ENCODE assay signal across 8 mouse cellular contexts in the genomic region with DNA sequence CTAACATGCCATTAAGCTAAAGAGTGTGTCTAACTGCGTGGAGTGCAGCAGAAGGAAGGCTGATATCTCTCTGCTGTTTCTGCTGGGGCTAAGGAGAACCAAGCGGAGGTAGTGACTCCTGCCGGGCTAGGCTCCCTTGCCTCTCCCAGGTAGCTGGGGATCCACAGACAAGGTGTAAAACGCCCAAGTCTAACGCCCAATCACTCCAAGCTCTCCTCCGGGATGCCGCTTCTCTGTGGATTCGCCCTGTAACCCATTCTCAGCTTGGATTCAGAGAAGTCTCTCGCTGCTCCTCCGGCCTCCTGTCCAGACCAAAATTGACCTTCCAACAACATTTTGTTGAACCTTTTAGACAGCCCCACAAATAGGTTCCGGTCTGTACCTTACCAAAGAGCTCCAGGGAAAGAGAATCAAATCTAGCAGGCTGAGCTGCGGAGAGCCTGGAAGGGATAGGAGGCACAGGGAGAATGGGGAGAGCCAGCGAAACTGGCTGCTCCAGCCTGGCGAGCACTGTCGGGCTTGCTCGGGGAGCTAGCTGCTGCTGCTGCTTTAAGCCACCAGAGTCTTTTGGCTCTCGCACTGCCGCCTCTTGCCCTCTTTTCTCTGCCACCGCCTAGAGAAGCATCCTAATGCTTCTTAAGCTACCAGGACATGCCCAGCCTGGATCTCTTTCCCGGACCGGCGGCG. TPM values are rescaled to one million over a fixed set of nuclear protein-coding genes. Genes with fewer than 3 reads are reported as not detected.
A peak's percentile ranks its signal among the peaks of the same experiment; 100 is the strongest.
DNase-seq lines count a peak whose midpoint lies in the region; ATAC-seq and TF ChIP-seq lines count a peak whose summit lies in the region.
"Had no signal": no experiment of that assay in that cellular context is flagged by ENCODE, and none has a peak within 500 bp of the region (broad histone marks: within the 10 kb centered on the region; RNA-seq: fewer than 3 reads in every experiment).

No protein-coding gene starts in this region.

- H3K9ac ChIP-seq in heart, embryonic 14.5 days (ENCODE audit: low read length), result peak overlapping the region; percentile 63
- peak overlapping the region; percentile 76 for H3K9ac ChIP-seq in neural tube, embryonic 14.5 days (replicated peaks; ENCODE audit: low read depth, low read length)

- H3K4me1 ChIP-seq in cortical plate, adult 2 months (ENCODE audit: control insufficient read depth, insufficient read depth, low read length), result no peaks in the 10 kb centered on the region
- no peaks in the 10 kb centered on the region; a peak in 2 of 4 replicates for H3K4me1 ChIP-seq in heart, embryonic 14.5 days (ENCODE audit: control insufficient read depth in 2 of 2, insufficient read depth in 2 of 2, low read length in 2 of 2)
- peaks cover 21% of the 10 kb centered on the region for H3K4me1 ChIP-seq in limb, embryonic 10.5 days
- H3K4me1 ChIP-seq in neural tube, embryonic 14.5 days (ENCODE audit: control insufficient read depth, insufficient read depth, low read length), result no peaks in the 10 kb centered on the region

- 2% methylated on average over 23 of the region's 23 CpGs for WGBS in heart, embryonic 14.5 days
- WGBS in limb, embryonic 10.5 days, result 3% methylated on average over 23 of the region's 23 CpGs
- 1% methylated on average over 23 of the region's 23 CpGs for WGBS in neural tube, embryonic 14.5 days

- H3K36me3 ChIP-seq in heart, embryonic 14.5 days (ENCODE audit: control insufficient read depth, insufficient read depth, low read length), result no peaks in the 10 kb centered on the region
- H3K36me3 ChIP-seq in limb, embryonic 10.5 days, result no peaks in the 10 kb centered on the region
- H3K36me3 ChIP-seq in neural tube, embryonic 14.5 days (ENCODE audit: control insufficient read depth, insufficient read depth, low read length), result no peaks in the 10 kb centered on the region

- no peak for ATAC-seq in heart, embryonic 14.5 days (ENCODE audit: insufficient number of reproducible peaks, insufficient read depth, low FRiP score, low read depth)
- peak; percentile 59 for ATAC-seq in neural tube, embryonic 14.5 days (ENCODE audit: low read depth)

- peak overlapping the region; percentile 69 for H3K4me3 ChIP-seq in cortical plate, adult 2 months (ENCODE audit: insufficient read depth, low read length)
- H3K4me3 ChIP-seq in heart, embryonic 14.5 days (ENCODE audit: control insufficient read depth in 1 of 2, insufficient read depth in 1 of 2, low read depth in 1 of 2, low read length in 2 of 2), result peak overlapping the region; percentile 61 to 62
- peak overlapping the region; percentile 75 for H3K4me3 ChIP-seq in limb, embryonic 10.5 days
- peak overlapping the region; percentile 48 for H3K4me3 ChIP-seq in neural tube, embryonic 14.5 days (ENCODE audit: low read depth, low read length)
- H3K4me3 ChIP-seq: erythroblast, embryonic 14.5 days had no signal

- TF ChIP-seq CTCF in cortical plate, adult 2 months (IDR thresholded peaks at IDR 0.05; ENCODE audit: extremely low read depth, insufficient read depth, low read length), result no peak

- H3K27me3 ChIP-seq in heart, embryonic 14.5 days (ENCODE audit: control insufficient read depth, insufficient read depth, low read length), result peaks cover 21% of the 10 kb centered on the region
- peaks cover 63% of the 10 kb centered on the region for H3K27me3 ChIP-seq in limb, embryonic 10.5 days (ENCODE audit: low read depth, poor library complexity, severe bottlenecking)
- no peaks in the 10 kb centered on the region for H3K27me3 ChIP-seq in neural tube, embryonic 14.5 days (ENCODE audit: control insufficient read depth, insufficient read depth, low read length)

- no peaks in the 10 kb centered on the region for H3K9me3 ChIP-seq in heart, embryonic 14.5 days (ENCODE audit: control insufficient read depth, low read length)
- H3K9me3 ChIP-seq in limb, embryonic 10.5 days (replicated peaks), result no peaks in the 10 kb centered on the region
- no peaks in the 10 kb centered on the region for H3K9me3 ChIP-seq in neural tube, embryonic 14.5 days (ENCODE audit: control insufficient read depth, low read length)

- DNase-seq in ovary, postnatal 10 days (ENCODE audit: low spot score), result peak; percentile 3
- DNase-seq in ovary, adult 18-20 months (ENCODE audit: low spot score), result no peak
- no peak for DNase-seq in limb, embryonic 10.5 days (ENCODE audit: low spot score)
- no peak for DNase-seq in thymus, postnatal 25 days

- H3K27ac ChIP-seq in cortical plate, adult 2 months (ENCODE audit: insufficient read depth, low read length), result peak overlapping the region; percentile 73
- no peak overlapping the region for H3K27ac ChIP-seq in heart, embryonic 14.5 days (replicated peaks in 1 of 2; ENCODE audit: control insufficient read depth in 1 of 2, insufficient read depth in 1 of 2, low read depth in 2 of 2, low read length in 2 of 2)
- no peak overlapping the region for H3K27ac ChIP-seq in limb, embryonic 10.5 days
- H3K27ac ChIP-seq in neural tube, embryonic 14.5 days (ENCODE audit: low read depth, low read length), result peak overlapping the region; percentile 97

- peak overlapping the region; percentile 100 for H3K4me2 ChIP-seq in heart, embryonic 14.5 days (ENCODE audit: low read length)
- H3K4me2 ChIP-seq in neural tube, embryonic 14.5 days (ENCODE audit: low read depth, low read length), result peak overlapping the region; percentile 80

- no peak; the same call in 1 of the 2 replicates for TF ChIP-seq POLR2A in cortical plate, adult 2 months (IDR thresholded peaks at IDR 0.05; ENCODE audit: extremely low read depth, insufficient read depth, low read length)

RNA-seq across cellular contexts. Expression of gene Tmeff2, which starts 26.1 kb away (rescaled TPM):
- 47.5 and 63.0 TPM in 2 replicates for polyA plus RNA-seq in cortical plate, adult 2 months (2012; rRNA removed)
- polyA plus RNA-seq in heart, embryonic 14.5 days (2014; fragmentation: Nextera tagmentation; extraction: Ambion mirVana), result 1.3 and 1.4 TPM in 2 replicates
- 1.1 and 1.6 TPM in 2 replicates for polyA plus RNA-seq in limb, embryonic 10.5 days (2016; fragmentation: Nextera tagmentation; extraction: Ambion mirVana)
- polyA plus RNA-seq in neural tube, embryonic 14.5 days (2014; fragmentation: Nextera tagmentation; extraction: Ambion mirVana), result 95.9 and 128 TPM in 2 replicates
- polyA plus RNA-seq: erythroblast, embryonic 14.5 days had no signal

Comparison
In these comparisons a context has a peak if more than half of its experiments do, and no peak if none do; other contexts are left out.
1. H3K27ac ChIP-seq: peak in cortical plate, adult 2 months (single experiment) and neural tube, embryonic 14.5 days (single experiment); none in heart, embryonic 14.5 days (0 of 2) and limb, embryonic 10.5 days (single experiment).
2. RNA of gene Tmeff2, which starts 26.1 kb away (polyA plus RNA-seq): 95.9 to 128 TPM in neural tube, embryonic 14.5 days and 47.5 to 63.0 TPM in cortical plate, adult 2 months; 1.1 to 1.6 TPM in limb, embryonic 10.5 days and 1.3 to 1.4 TPM in heart, embryonic 14.5 days; every median in the first group is over 10 times any median in the second.
3. Peak in every context shown above with its lines, with median percentiles within 50 percentile points of each other: H3K4me3 ChIP-seq.